Mouse (Mus musculus) right cerebral cortex, postnatal 14 days (tissue): ENCODE data around the gene Clec16a.

Source experiments
- DNase-seq: peaks from one replicate; pipeline ENCODE4 v3.0.0; 2022

Gene Clec16a

GRCm38 (mm10) chr16:10652935-10653334 is 107.8 kb downstream of the Clec16a start:
- no peak for DNase-seq

GRCm38 (mm10) chr16:10655236-10655635 is 110.1 kb downstream of the Clec16a start:
- no peak for DNase-seq

GRCm38 (mm10) chr16:10655926-10656325 is 110.8 kb downstream of the Clec16a start:
- no peak for DNase-seq

- DNase-seq: no peak
Measured at GRCm38 (mm10) chr16:10656461-10656860, 111.3 kb downstream of the Clec16a start.

GRCm38 (mm10) chr16:10656939-10657338 is 111.8 kb downstream of the Clec16a start:
- no peak for DNase-seq

GRCm38 (mm10) chr16:10659211-10659610 is 114.1 kb downstream of the Clec16a start:
- DNase-seq: no peak

GRCm38 (mm10) chr16:10660526-10660925 is 115.4 kb downstream of the Clec16a start:
- DNase-seq: no peak

GRCm38 (mm10) chr16:10661385-10661784 is 116.2 kb downstream of the Clec16a start:
- DNase-seq: no peak

GRCm38 (mm10) chr16:10663890-10664731 is 119.0 kb downstream of the Clec16a start:
- DNase-seq: no peak

- DNase-seq: peak; percentile 50
Measured at GRCm38 (mm10) chr16:10664921-10665894, 120.1 kb downstream of the Clec16a start.

GRCm38 (mm10) chr16:10666766-10667165 is 121.6 kb downstream of the Clec16a start:
- no peak for DNase-seq

- DNase-seq: no peak
Measured at GRCm38 (mm10) chr16:10668453-10668852, 123.3 kb downstream of the Clec16a start.

- DNase-seq: no peak
Measured at GRCm38 (mm10) chr16:10668991-10669703, 124.0 kb downstream of the Clec16a start.

- no peak for DNase-seq
Measured at GRCm38 (mm10) chr16:10669936-10670335, 124.8 kb downstream of the Clec16a start.

- no peak for DNase-seq
Measured at GRCm38 (mm10) chr16:10672490-10672889, 127.4 kb downstream of the Clec16a start.

- DNase-seq: no peak
Measured at GRCm38 (mm10) chr16:10674020-10674419, 128.9 kb downstream of the Clec16a start.

GRCm38 (mm10) chr16:10674957-10675356 is 129.8 kb downstream of the Clec16a start:
- DNase-seq: no peak

- DNase-seq: no peak
Measured at GRCm38 (mm10) chr16:10675612-10676011, 130.5 kb downstream of the Clec16a start.

- DNase-seq: no peak
Measured at GRCm38 (mm10) chr16:10676461-10677066, 131.4 kb downstream of the Clec16a start.

- DNase-seq: no peak
Measured at GRCm38 (mm10) chr16:10682521-10682920, 137.4 kb downstream of the Clec16a start.

GRCm38 (mm10) chr16:10683193-10684000 is 138.3 kb downstream of the Clec16a start:
- DNase-seq: no peak
